Mouse (Mus musculus): ENCODE measurements at regions not wholly inside any gene's neighbourhood (a gene's known extent, or its start where the extent isn't known, plus 50 kb on each side); places are given as distances from the start of the nearest gene placed in this dataset.

DNA sequence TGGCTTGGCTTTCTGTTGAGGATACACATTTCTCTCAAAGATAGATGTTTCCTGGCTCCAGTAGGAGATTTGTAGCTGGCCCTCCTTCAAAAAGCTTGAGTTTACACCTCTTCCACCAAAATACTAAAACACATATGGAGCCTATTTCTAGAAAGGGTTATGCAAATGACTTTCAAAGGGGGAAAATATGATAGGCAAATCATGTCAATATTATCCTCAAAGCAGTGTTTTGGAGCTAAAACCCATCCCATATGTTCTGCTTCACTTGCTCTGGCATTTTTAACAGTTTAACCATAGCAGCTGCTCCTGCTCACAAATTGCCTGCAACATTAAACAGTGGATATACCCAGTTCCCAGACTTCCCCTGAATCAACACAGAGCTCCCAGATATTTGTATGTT is 525.5 kb upstream of the Pappa start:
- intact Hi-C loops (cut with DNase I), result no loop called here
- DNase-seq, result no peak

DNA sequence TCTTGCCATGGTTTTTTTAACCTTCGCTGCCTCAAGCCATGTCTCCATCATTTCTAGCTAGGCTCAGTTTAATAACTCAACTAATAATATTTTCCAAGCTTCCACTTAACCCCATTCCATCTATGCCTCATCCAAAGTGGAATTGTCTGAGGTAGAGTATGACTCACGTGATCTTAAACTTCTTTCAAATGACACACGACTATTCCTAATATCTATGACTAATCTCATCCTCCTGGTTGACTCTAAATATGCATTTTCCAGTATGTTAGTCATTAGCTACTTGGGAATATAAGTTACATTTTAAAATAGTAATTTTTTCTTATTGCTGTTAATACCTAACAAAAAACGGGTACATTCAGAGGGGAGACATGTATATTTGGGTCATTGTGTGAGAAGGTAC is 524.8 kb upstream of the Pappa start:
- no peak for DNase-seq
- intact Hi-C loops (cut with DNase I), result no loop called here

DNA sequence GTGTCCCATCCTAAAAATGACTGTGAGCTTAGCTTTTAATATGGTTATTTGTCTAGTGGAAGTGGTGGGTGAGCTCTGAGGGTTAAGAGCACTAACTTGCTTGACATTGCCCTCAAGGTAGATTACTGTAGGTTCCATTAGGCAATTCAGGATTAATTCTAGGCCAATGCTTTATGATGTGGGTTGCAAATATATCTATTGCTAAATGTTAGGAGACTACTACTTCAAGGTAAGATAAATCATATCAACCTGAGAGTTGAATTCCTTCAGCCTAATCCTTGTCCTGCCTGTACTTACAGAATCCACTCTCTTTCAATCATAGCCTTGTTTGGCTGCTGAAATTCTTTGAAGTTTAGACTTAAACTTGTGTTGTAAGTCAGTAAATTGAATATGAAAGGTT is 501.2 kb upstream of the Pappa start:
- intact Hi-C loops (cut with DNase I), result no loop called here

DNA sequence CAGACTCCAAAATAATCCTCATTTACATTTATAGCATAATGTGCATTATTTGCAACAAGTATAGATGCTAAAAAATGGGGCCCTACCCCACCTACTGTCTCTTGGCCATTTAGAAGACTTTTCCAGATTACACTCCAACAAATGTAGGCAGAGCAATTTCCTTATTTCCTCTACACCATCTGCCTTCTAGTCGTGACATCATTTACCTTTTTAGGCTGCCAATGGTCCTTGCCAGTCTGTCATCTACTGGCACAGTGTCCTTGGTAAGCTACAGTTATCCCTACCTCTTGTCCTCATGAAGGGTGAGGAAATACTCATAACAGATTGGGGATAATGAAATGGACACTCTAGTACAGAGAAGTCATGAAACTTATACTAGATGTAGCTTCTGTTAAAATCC is 491.8 kb upstream of the Pappa start:
- DNase-seq, result no peak
- intact Hi-C loops (cut with DNase I), result no loop called here

More for the DNA sequence above, 501.2 kb upstream of the Pappa start:
- DNase-seq, result no peak

DNA sequence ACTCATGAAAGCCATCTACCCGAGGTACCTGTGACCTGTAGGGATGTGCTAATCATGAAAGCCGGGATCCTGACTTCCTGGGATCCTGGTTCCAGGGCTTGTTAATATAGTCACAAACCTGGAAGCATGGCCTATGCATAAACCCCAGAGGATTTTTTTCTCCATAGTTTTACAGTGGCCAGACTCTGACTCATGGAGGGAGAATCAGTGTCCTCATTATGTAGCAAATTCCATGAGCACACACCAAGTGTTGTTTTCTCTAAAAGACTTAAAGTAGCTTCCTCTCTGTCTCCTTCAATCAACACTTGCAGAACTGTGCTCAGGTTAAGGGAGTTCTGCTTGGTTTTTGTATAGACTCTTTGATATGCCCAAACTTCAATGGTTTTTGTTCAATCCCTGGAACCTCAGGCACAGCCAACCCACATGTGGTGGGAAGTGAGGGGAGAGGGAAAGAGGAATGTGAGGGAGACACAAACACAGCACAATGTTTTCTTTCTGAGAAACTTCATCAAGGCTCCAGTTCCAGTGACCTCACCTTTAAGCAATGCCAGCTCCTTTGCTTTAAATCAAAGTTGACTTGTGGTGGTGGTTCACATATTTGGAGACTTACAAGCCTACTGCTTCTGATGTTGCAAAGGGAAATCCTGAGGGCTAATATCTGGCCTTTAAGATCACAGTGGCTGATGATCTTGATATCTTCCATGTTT is 488.6 kb upstream of the Pappa start:
- intact Hi-C loops (cut with DNase I), result no loop called here
- no peak for DNase-seq

DNA sequence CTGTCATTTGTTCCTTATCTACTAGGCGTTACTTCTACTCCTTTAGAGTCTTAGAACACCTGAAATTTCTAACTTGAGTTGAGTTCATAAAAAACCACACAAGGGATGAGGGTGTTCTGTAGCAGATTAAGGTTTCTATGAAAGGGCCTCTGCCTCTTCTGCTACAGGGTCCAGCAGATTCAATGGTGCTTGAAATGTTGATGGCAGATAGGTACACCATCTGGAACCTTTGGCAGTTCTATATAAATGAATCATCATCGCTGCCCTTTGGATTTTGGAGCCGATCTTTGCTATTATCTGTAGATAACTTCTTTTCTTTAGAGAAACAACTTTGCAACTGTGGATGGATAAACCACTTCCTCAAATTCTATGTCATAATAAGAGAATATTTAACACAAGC is 483.9 kb upstream of the Pappa start:
- no peak for DNase-seq
- intact Hi-C loops (cut with DNase I), result no loop called here

DNA sequence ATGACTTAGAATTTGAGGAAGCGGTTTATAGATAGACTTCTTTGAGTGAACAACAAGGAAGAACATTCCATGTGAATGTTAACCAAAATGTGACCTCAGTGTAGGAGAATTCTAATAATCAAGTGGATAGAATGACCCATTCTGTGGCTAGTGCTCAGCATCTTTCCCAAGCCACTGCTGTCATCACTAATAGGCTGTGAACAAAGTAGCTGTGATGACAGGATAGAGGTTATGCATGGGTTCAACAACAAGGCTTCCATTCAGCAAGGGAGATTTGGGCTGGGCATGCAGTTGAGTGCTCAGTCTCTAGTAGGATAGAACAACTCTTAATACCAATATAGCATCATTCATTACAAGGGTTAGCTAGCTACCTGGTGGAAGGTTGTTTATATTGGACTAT is 483.0 kb upstream of the Pappa start:
- DNase-seq, result no peak
- intact Hi-C loops (cut with DNase I), result no loop called here

DNA sequence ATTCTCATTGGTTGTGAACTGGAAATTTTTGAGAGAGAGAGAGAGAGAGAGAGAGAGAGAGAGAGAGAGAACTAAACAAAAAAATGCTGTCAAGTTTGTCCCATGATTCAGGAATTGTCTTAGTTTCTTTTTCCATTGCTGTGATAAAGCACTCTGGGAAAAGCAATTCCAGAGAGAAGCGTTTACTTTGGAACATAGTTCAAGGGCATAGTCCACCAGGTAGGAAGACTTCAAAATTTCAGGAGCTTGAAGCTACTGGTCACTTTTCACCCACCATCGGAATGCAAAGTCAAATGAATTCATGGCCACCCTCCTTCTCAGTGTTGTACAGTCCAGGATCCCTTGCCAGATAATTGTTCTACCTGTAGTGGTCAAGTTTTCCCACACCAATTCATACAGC is 478.8 kb upstream of the Pappa start:
- no peak for DNase-seq
- intact Hi-C loops (cut with DNase I), result no loop called here

DNA sequence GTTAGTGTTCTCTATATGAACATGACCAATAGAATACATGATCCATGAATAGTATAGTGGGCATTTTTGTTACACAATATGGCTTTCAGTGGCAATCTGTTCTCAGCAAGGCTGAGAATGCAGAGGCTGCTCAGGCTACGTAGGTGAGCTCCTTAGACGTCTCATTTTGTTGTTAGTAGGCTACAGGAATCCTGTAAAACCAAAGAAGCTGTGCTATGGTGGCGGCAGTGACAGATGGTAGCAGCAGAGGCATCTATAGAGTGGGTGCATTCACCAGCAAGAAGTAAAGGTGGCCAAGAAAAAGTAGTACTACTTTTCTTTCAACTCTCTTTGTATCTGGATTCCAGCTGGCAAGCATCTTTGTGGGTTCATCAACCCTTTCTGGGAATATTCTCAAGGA is 469.8 kb upstream of the Pappa start:
- intact Hi-C loops (cut with DNase I), result no loop called here
- DNase-seq, result no peak

DNA sequence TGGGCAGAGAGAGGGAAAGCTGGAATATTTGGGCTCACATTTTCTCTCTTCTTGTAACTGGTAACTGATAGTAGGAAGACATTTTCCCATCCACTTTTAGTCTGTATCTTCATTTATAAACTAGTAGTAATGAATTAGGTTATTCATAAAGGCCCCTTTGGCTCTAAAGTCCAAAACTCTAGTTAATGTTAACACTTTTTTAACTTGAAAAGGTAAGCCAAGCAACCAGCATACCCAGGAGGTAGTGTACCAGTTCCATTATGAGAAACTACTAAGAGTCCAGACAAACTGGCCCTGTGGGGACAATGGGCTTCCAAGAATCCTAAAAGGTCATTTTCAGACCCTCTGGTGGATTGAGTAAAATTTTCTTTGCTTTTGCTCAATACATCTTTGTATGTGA is 468.4 kb upstream of the Pappa start:
- intact Hi-C loops (cut with DNase I), result no loop called here
- no peak for DNase-seq

DNA sequence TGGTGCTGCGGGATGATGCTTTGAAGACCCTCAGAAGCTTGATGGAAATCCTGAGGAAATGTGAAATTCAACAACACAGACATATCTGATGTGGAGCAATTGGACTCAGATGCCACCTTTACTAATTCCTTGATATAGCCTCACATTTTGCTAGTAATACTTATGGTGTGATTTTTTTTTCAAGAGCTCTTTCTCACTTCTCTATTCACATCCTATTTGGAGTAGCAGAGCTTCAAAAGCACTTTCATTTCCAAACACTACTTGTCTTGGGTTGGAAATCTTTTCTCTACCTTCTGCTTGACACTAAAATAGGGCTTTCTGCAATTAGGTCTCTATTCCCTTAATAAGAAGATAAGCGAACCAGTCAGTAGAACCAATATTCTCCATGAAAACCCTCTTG is 460.3 kb upstream of the Pappa start:
- no peak for DNase-seq
- intact Hi-C loops (cut with DNase I), result no loop called here

DNA sequence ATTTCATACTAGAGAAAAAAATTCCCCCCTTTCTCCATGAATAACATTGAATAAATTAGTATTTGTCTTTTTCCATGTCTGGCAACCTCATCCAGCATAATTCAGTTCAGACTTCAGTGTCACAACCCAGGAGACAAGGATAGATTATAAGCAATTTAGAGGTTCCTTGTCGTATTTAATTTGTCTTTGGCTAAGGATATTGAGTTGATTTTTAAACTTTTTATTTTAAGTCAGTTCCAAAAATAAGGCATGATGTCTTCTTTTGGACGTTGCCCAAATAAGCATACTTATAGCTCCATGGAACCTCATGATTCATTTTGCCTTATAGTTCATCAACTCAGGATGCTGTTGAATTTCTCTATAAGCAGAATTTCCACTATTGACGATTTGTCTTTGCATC is 456.0 kb upstream of the Pappa start:
- intact Hi-C loops (cut with DNase I), result no loop called here
- DNase-seq, result no peak

DNA sequence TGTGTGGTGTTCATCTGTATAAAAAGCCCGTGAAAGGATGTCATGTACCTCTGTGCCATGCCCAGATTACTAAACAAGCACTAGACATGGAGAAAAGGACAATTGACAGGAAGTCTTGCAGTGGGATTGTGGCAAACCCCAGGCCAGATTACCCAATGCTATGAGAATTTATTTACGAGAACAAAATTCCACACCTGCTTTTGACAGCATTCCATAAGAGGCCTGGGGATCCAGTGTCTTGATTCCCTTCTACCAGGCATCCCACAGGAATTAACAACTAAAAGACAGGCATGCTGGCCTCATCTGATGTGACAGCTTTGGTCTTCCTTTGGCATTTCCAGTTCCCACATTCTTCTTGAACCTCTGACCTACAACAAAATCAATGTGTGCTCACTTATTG is 454.3 kb upstream of the Pappa start:
- DNase-seq, result no peak
- intact Hi-C loops (cut with DNase I), result no loop called here

DNA sequence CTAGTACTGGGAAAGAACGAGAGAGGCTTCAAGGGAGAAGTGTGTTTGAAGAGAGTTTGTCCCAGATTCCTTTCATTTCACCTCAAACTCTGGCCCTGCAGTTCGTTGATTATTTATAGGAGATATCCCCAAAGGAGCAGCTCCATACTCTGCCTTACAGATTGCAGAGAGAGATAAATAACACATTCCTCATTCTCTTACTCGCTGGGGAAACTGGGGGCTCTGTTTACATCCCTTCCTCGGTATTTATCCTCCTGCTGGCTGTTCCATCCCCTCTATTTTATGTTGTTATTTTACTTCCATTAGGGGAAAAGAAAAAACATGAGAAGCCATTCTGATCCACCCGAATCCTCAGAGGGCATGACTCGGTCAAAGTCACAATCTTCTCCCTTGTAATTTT is 447.5 kb upstream of the Pappa start:
- intact Hi-C loops (cut with DNase I), result no loop called here
- no peak for DNase-seq

DNA sequence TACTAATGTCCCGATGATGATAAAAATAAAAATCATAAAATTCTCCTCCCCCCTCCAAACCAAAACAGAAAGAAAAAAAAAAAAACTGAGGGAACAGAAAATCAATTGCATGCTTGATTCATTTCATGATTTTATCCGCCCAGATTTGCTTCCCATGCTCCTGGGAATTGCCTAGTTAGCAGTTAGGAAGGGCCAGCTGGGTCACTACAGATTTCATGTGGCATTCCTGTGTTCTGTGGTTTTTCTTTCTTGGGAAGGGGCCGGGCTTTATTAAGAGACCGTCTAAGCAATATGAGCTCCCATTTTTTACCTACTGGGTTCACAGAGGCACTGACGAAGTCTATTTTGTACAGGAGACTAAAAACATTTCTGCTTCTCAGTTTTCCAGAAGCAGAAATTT is 447.1 kb upstream of the Pappa start:
- intact Hi-C loops (cut with DNase I), result no loop called here
- no peak for DNase-seq

DNA sequence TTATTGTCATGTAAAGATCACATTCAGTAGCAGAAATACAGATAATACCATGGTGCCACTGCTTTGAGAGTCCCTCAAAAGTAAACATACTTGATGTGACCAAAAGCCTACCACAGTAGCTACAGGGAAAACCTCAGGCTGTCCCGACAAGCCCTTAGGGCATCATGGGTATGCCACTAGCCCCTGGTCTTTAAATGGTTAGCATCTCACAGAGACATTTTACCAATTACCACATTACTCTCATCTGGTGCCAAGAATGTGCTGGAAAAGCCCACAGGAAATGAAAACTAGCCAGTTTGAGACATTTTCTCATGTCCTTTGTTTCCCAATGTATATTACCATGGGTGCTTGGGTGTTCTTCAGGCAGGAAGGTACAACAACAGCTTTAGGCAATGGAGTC is 439.3 kb upstream of the Pappa start:
- intact Hi-C loops (cut with DNase I), result no loop called here
- no peak for DNase-seq

DNA sequence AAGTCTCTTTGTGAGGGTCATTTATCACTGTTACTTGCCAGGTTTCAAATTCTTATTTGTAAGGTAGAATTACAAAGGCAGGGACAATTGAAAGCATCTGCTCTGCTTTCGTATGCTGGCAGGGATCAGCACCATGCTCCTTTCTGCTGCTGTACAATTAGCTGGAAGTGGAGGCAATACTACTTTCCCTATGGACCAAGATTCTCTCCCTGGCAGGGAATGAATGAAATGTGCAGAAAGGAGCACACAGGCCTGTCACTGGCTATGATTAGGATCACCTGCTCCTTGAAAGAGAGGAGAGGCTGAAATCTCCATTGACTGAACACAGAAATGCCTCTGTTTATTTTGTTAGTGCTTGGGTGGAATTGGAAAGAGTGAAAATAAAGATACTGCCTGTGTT is 427.8 kb upstream of the Pappa start:
- intact Hi-C loops (cut with DNase I), result no loop called here
- no peak for DNase-seq

DNA sequence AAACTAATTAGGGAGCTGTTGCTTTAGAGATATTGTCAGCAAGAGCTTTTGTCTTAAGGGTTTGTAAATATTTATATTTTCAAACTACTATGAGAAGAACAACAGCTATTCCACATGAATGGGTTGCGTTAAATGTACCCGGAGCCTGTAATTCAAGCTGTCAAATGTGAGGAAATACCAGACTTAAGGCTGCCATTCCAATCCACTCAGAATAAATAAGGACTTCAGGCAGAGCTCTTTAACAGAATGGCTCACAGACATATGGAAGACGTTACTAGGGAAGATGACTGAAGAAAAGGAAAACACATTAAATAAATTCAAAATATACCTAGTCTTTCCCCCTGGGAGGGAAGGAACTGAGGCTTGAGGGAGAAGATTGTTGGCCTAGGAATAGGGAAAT is 400.7 kb upstream of the Pappa start:
- intact Hi-C loops (cut with DNase I), result no loop called here

DNA sequence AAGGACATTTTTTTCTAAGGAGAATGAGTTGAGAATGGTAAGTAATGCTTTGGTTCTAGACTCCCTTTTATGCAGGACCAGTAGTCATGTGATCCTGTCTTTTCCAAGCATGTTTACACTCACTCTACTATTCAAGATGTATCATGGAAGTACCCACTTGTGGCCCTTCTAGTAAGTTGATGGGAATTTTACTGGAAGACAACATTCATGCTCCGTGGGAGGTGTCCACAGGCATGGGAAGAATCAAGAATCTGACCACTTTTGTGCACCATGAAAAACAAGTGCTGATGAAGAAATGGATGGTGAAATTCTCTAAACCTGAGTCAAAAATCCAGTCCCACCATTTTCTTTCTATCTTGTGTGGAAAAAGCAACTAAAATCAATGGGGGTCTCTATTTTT is 399.1 kb upstream of the Pappa start:
- intact Hi-C loops (cut with DNase I), result no loop called here

More for the DNA sequence above, 400.7 kb upstream of the Pappa start:
- DNase-seq, result no peak

DNA sequence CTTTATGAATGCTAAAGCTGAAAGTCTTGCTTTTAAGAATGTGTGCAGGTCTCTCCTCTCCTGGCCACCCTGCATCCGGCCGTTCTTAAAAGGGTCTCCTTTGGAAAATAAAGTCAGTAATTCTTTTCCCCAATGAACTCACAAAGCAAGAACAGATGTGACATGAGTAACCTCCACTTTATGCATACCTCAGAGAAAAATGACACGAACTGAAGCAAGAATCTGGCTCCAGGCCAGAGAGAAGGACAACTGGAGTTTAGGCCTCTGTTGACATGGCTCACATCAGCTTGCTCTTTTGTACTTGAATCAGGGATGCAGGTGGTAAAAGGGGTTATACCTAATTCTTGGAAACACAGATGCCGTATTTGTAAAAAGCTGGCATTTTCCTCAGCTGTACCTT is 368.0 kb upstream of the Pappa start:
- no peak for DNase-seq

More for the DNA sequence above, 399.1 kb upstream of the Pappa start:
- DNase-seq, result no peak

DNA sequence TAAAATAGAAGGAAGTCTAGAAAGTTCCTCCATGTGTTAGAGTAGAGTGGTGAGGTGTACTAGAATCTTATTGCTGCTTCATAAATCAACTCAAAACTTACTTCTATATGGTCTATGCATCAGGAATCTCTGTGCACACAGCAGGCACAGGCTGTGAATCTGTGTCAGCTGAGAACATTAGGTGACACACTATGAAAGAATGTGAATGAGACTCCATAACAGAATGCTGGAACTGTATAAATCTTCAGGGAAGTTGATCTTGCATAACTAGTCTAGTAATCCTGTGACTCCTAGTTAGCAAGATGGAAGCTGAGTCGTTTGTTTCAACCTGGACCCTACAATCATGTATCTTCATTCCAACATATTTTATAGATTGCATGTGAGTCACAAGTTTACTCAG is 355.4 kb upstream of the Pappa start:
- intact Hi-C loops (cut with DNase I), result no loop called here
- no peak for DNase-seq

More for the DNA sequence above, 368.0 kb upstream of the Pappa start:
- intact Hi-C loops (cut with DNase I), result no loop called here

DNA sequence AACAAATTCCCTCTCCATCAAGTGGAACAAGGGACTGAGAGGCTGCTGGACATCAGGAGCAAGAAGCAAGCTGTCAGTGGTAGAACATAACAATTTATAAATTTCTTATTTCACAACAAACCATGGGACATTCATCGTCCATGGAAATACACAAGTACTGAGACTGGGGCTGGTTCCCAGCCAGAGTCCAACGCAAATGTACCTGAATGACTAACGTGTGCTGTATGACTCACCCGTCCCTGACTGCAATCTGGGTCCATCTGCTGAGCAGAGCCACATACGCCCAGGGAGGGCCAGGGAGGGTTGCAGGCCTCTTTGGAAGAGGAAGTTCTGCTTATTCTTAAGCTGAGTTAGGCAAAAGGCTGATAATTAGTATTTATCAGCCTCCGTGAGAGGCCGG is 320.1 kb upstream of the Pappa start:
- no peak for DNase-seq
- intact Hi-C loops (cut with DNase I), result loop anchor here (5.0 kb wide), 1 partner anchor 1302 kb away; no protein-coding TSS in a partner anchor

DNA sequence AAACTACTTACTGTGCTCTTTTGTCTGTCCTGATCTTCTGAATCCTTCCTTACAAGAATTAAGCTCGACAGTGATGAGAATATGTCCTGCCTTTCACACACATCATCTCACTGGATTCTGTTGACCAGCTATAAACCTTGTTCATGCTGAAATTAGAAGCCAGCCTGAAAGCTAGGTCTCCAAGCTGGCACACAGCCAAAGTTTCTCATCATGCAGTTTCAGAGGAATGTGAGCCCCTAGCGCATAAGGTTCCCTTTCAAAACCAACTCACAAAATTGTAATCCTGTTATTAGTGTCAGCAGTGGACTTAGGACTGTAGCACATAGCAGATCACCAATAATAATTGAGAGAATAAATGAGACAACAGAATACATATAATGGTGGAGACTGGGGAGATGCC is 319.0 kb upstream of the Pappa start:
- intact Hi-C loops (cut with DNase I), result loop anchor here (5.0 kb wide), 1 partner anchor 1303 kb away; no protein-coding TSS in a partner anchor
- peak; percentile 7 for DNase-seq
